Mouse (Mus musculus) embryonic stem cell, embryonic (primary cell): Measurements from ENCODE around the gene Sec14l4.

Source experiments
- CTCF ChIA-PET, 4 experiments: fragments of 300-600 bp in 2 of 4; fragments of 350-600 bp in 2 of 4; sonication (Branson Sonifier 250); formaldehyde crosslinking; loops; one replicate each; lab custom pipeline; 2022; ENCODE audit warnings: inconsistent platforms in 2 of 4; lab: Charles Lee
- POLR2A ChIA-PET, 4 experiments: fragments of 300-600 bp in 2 of 4; fragments of 350-600 bp in 2 of 4; sonication (Branson Sonifier 250); formaldehyde crosslinking; loops; one replicate each; lab custom pipeline; 2022; ENCODE audit warnings: antibody characterized with exemption in 4 of 4, inconsistent platforms in 1 of 4; lab: Charles Lee

The Sec14l4 gene

GRCm38 (mm10) chr11:4031126-4031941, at the start of gene Sec14l4:
Gene Sec14l4 (plus strand): TSS chr11:4031462.
- ChIA-PET CTCF (interaction anchor here in 3 of 4 experiments (0.7 to 2.2 kb wide), 5 partner anchors 22 to 49 kb away, joined by 3 to 8 read pairs (median 7); partner anchors contain the start of gene Gal3st1 (in 1 of the 3)), POLR2A (interaction anchor here in 3 of 4 experiments (0.6 to 1.6 kb wide), 8 partner anchors 8 to 188 kb away, joined by 3 to 6 read pairs (median 4); partner anchors contain the start of genes Pes1 (in 1 of the 3) and Tbc1d10a (in 1 of the 3))

DNA sequence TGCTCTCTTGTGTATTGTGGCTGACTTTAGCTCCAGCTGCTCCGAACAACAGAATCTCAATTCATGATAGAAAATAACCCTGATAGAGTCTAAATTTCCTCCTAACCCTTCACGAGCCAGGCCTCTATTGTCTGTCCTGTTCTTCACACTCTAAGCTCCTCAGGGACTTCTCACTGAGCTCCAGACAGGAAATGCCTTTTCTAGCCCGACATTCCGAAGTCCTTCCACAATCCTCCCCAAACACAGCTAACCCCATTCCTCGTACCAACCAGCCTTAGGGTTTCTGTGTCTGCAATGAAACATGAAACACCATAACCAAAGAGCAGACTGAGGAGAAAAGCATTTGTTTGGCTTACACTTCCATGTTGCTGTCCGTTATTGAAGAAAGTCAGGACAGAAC, 49.7 kb upstream of the Sec14l4 start:
- CTCF ChIA-PET = interaction anchor here in 2 of 4 experiments (0.6 to 0.7 kb wide), 3 partner anchors 18 to 144 kb away, joined by 3 to 6 read pairs (median 4); partner anchors contain the start of gene Pes1 (in 1 of the 2)
- POLR2A ChIA-PET = interaction anchor here in 3 of 4 experiments (0.6 to 3.4 kb wide), 15 partner anchors 10 to 194 kb away, joined by 3 to 22 read pairs (median 3); partner anchors contain the start of gene Pes1 (in 2 of the 3)

DNA sequence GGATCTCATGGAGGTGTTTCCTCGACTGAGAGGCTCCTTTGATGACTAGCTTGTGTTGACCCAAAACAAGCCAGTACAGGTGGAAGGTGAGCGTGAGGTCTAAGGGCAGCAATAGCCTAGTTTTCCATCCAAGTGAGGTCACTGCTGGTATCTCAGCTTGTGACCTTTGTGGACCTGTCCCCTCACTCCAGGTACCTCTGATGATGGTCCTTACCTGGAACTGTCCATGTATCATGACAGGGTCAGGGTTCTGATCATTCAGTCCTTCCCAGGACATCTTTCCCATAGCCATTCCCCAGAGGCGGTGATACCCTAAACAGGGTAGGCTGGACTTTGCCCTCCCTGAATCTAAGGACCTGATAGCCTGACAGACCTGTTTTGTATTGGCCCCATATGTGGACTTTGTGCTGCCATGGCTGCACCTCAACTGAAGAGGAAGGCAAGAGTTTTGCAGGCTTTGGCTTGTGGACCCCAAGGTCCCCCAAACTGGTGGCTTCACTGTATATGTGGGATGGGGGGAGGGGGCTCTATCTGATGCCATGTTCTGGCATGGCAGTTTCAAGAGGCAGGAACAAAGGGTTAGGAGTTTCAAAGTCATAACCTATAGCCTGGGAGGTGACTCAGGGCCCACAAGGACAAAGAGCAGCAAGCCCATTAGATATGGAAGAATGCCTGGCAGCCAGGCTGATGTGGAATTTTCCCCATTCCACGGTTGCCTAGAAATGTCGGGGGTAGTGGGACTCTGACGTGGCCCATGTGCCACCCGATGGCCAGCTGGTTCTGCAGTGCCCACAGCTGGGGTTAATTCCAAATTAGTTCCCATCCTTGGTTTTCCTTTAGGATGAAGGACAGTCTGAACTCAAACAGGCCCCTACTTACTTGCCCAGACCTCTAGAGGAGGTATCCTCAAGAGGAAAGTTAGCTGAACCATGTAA, 48.7 kb upstream of the Sec14l4 start:
- CTCF ChIA-PET = interaction anchor here in 2 of 4 experiments (0.6 to 2.1 kb wide), 7 partner anchors 10 to 151 kb away, joined by 3 to 12 read pairs (median 6); no protein-coding TSS in a partner anchor
- POLR2A ChIA-PET = interaction anchor here (0.6 to 3.4 kb wide), 24 partner anchors 8 to 380 kb away, joined by 3 to 22 read pairs (median 4); partner anchors contain the start of genes Mtfp1 (in 1 of the 4) and Pes1 (in 1 of the 4)

DNA sequence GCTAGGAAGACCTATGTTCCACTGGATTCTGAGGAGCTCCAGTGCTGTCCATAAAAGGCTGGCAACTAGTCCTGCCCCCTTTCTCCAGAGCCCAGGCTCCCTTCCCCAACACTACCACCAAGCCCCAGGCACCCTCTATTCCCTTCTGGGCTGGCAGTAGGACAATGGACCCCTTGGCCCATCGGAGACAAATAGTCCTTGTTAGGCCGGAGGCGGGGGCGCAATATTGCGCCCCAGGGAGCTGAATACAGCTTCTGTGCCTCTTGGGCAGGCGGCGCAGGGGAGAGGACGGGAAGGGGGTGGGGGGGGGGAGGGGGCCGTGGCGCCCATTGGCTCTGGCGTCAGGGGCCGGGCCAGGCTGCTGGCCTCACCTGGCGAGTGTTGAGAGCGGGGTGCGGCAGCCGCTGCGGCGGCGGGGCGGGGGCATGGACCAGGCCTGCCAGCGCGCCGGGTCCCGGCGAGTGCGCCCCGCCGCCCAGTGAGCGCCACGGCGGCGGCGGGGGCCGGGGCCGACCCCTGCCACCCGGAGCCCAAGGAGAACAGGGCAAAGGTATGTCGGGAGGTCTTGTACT, 47.9 kb upstream of the Sec14l4 start, which contains the start of gene Gal3st1:
Gene Gal3st1, plus strand, starts transcription at position 346 of the 572 bp plus-strand sequence.
- CTCF ChIA-PET = interaction anchor here (0.5 to 2.1 kb wide), 16 partner anchors 9 to 307 kb away, joined by 3 to 12 read pairs (median 4); partner anchors contain the start of genes Sec14l2 (in 1 of the 4) and Slc35e4 (in 1 of the 4)
- POLR2A ChIA-PET = interaction anchor here (0.5 to 3.4 kb wide), 24 partner anchors 9 to 659 kb away, joined by 3 to 18 read pairs (median 4); partner anchors contain the start of genes Pes1 (in 2 of the 4), Slc35e4 (in 2 of the 4) and Mtfp1 (in 1 of the 4)

- ChIA-PET CTCF (interaction anchor here (0.5 to 2.1 kb wide), 21 partner anchors 8 to 970 kb away, joined by 3 to 12 read pairs (median 4); partner anchors contain the start of genes Pes1 (in 1 of the 4), Sec14l2 (in 1 of the 4), Sec14l3 (in 1 of the 4) and Slc35e4 (in 1 of the 4)), POLR2A (interaction anchor here (0.5 to 3.4 kb wide), 25 partner anchors 8 to 659 kb away, joined by 3 to 18 read pairs (median 4); partner anchors contain the start of genes Pes1 (in 2 of the 4), Slc35e4 (in 2 of the 4), Dusp18 (in 1 of the 4) and Mtfp1 (in 1 of the 4))
These were observed 47.2 kb upstream of the Sec14l4 start for GRCm38 (mm10) chr11:3983863-3984745.

DNA sequence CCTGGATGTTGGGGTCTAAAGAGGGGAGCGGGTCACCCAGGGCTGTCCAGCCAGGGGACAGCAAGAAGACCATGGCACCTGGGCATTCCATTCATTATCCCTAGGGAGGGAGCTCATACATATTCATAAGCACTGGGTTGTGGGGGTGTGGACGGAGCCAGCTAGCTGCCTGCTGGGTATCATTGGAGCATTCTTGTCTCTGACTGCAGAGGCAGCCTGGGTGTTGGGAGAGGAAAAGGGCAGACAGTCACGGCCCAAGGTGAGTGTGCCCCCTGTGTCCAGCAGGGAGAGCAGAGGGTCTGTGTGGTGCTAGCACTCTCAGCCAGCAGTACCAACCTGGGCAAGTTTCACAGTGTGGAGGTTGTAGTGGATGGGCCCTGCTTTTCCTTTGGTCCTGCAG, 41.5 kb upstream of the Sec14l4 start:
- ChIA-PET CTCF (interaction anchor here (0.5 to 1.4 kb wide), 6 partner anchors 12 to 271 kb away, joined by 3 to 9 read pairs (median 3); no protein-coding TSS in a partner anchor), POLR2A (interaction anchor here in 3 of 4 experiments (0.7 to 2.0 kb wide), 8 partner anchors 9 to 134 kb away, joined by 3 to 9 read pairs (median 3); partner anchors contain the start of genes Pes1 (in 3 of the 3), 4930556J24Rik (in 1 of the 3) and Sec14l2 (in 1 of the 3))

- CTCF ChIA-PET = interaction anchor here (1.2 to 1.9 kb wide), 7 partner anchors 9 to 87 kb away, joined by 4 to 13 read pairs (median 6); partner anchors contain the start of genes Gal3st1 (in 1 of the 4) and Slc35e4 (in 1 of the 4)
These were observed 38.1 kb upstream of the Sec14l4 start for GRCm38 (mm10) chr11:3993132-3993531.

DNA sequence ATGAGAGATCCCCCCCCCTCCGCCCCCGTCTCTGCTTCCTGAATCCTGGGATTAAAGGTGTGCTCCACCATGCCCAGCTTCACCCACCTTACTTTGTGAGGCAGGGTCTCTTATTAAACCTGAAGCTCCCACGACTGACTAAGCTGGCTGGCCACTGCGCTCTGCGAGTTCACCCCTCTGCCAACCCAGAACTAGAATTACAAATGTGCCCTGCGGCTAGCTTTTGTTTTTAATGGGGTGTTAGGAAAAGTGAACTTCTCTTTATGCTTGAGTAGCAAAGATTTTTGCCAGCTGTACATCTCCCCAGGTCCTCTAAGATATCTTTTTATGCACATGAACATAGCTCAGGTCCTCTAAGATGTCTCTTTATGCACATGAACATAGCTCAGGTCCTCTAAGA, 37.3 kb upstream of the Sec14l4 start:
- POLR2A ChIA-PET = interaction anchor here in 2 of 4 experiments (0.6 to 1.0 kb wide), 4 partner anchors 12 to 1001 kb away, joined by 3 to 4 read pairs (median 4); no protein-coding TSS in a partner anchor
- CTCF ChIA-PET = interaction anchor here in 3 of 4 experiments (0.6 to 1.2 kb wide), 3 partner anchors 12 to 196 kb away, joined by 3 to 8 read pairs (median 4); no protein-coding TSS in a partner anchor

More at GRCm38 (mm10) chr11:3993132-3993531, 38.1 kb upstream of the Sec14l4 start:
- POLR2A ChIA-PET = interaction anchor here in 2 of 4 experiments (0.8 to 1.9 kb wide), 8 partner anchors 9 to 278 kb away, joined by 3 to 17 read pairs (median 4); partner anchors contain the start of gene Gal3st1 (in 2 of the 2)

DNA sequence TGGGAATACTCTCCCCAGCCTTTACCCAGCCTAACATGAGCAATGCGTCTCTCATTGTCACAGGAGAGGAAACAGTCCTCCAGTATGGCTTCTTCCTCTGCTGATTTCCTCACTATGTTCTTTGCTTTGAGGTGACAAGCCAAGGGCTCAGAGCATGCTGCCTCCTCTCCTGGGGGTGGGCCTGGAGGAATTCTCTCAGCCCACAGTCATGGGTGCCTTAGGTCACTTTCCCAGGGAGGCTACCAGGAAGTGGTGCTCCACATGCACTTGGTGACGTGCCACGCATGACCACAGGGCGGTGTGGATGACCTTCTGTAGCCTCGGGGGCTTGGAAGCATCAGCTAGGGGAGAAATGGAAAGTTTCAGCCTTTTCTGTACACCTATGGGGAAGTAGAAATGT, 35.8 kb upstream of the Sec14l4 start:
- ChIA-PET POLR2A (interaction anchor here in 1 of 4 experiments (0.5 kb wide), 1 partner anchor 196 kb away, joined by 3 read pairs; no protein-coding TSS in a partner anchor), CTCF (no interaction called here)

- CTCF ChIA-PET = interaction anchor here in 1 of 4 experiments (4.2 kb wide), 1 partner anchor 84 kb away, joined by 40 read pairs; no protein-coding TSS in a partner anchor
- POLR2A ChIA-PET = interaction anchor here in 1 of 4 experiments (1.2 to 2.2 kb wide), 3 partner anchors 10 to 89 kb away, joined by 5 to 8 read pairs (median 7); partner anchors contain the start of gene Pes1
These were observed 34.4 kb upstream of the Sec14l4 start for GRCm38 (mm10) chr11:3996840-3997239.

GRCm38 (mm10) chr11:3997978-3998720, 33.1 kb upstream of the Sec14l4 start:
- POLR2A ChIA-PET = interaction anchor here in 3 of 4 experiments (0.5 to 2.3 kb wide), 24 partner anchors 9 to 682 kb away, joined by 3 to 10 read pairs (median 4); partner anchors contain the start of genes Pes1 (in 3 of the 3), Sec14l2 (in 2 of the 3), Gal3st1 (in 1 of the 3) and Slc35e4 (in 1 of the 3)

DNA sequence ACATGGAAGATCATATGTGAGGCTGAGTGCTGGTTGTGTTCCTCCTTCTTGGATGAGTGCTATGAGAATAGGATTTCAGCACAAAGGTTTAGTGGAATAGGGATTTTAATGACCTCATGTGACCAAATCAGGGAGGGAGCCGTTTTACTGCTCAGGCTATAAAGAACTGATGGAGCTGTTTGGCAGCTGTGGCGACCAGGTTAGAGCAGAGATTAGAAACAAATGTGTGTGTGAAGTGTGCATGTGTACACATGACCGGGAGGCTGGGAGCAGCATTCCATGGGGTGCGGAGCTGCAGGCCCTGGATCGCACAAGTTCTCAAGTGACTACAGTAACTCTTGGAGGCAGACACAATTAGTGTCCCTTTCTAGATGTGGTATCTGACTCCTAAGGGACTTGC, 31.7 kb upstream of the Sec14l4 start:
- POLR2A ChIA-PET = interaction anchor here in 3 of 4 experiments (0.6 to 2.3 kb wide), 14 partner anchors 8 to 521 kb away, joined by 3 to 10 read pairs (median 4); partner anchors contain the start of genes Pes1 (in 1 of the 3), Sec14l2 (in 1 of the 3), Sec14l4 (in 1 of the 3) and Tbc1d10a (in 1 of the 3)
- CTCF ChIA-PET = interaction anchor here in 3 of 4 experiments (0.6 to 4.8 kb wide), 10 partner anchors 15 to 270 kb away, joined by 3 to 71 read pairs (median 5); partner anchors contain the start of genes Pes1 (in 1 of the 3) and Rnf215 (in 1 of the 3)

More at GRCm38 (mm10) chr11:3997978-3998720, 33.1 kb upstream of the Sec14l4 start:
- CTCF ChIA-PET = interaction anchor here in 3 of 4 experiments (0.6 to 4.8 kb wide), 18 partner anchors 9 to 326 kb away, joined by 3 to 71 read pairs (median 4); partner anchors contain the start of genes Pes1 (in 1 of the 3) and Rnf215 (in 1 of the 3)

- CTCF ChIA-PET = interaction anchor here (0.5 to 4.8 kb wide), 41 partner anchors 9 to 409 kb away, joined by 3 to 71 read pairs (median 4); partner anchors contain the start of genes Sec14l3 (in 2 of the 4), Gal3st1 (in 1 of the 4), Pes1 (in 1 of the 4) and Rnf215 (in 1 of the 4)
- POLR2A ChIA-PET = interaction anchor here in 2 of 4 experiments (0.8 to 1.2 kb wide), 3 partner anchors 25 to 122 kb away, joined by 3 read pairs; partner anchors contain the start of genes Pes1 (in 1 of the 2) and Sec14l2 (in 1 of the 2)
These were observed 29.7 kb upstream of the Sec14l4 start for GRCm38 (mm10) chr11:4001603-4002002.
